Mouse (Mus musculus): ENCODE results near the gene Muc16.

DNA sequence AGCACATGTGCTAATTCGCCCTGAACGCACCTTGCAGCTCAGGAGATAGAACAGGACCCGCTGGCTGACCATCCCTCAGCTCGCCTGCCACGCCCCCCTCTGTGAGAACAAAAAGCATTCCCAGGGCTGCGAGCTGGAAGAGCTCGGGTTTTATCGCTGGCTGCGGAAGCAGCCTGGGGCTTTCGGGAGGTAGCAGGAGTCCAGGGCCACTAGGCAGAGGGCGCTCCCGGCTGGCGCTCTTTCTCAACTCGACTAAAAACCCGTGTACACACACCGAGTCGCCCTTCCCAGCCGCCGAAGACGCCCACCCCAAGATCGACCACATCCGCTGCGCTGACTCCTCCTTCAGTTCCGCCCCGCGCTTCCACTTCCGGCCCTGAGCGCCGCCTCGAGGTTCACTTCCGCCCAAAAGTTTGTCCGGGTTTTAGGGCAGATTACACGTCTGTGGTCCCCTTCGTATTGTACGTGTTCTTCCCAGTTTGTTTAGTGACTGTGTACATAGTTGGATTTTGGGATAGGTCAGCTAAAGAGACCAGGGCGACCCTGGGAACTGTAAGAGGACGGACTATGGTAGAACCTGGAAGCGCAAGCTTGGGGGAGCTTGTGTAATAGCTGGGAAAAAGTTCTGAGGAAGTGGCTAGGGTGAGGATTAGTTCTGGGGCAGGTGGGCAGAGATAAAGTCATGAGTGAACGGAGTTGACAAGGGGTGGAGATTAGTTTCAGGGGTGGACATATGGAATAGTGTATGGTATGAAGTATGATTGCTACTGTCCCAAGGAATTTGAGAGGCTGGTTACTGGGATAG, 200.8 kb downstream of the Muc16 start:
- no peak for TF ChIP-seq CTCF (IDR thresholded peaks at IDR 0.05; ENCODE audit: borderline replicate concordance, control insufficient read depth, extremely low read depth, insufficient read depth, low read length, poor library complexity)
- TF ChIP-seq POLR2A (IDR thresholded peaks at IDR 0.05; ENCODE audit: control insufficient read depth, extremely low read depth, insufficient read depth, low read length, poor library complexity) = peak; percentile 48; the same call in 1 of the 2 replicates
